Mouse (Mus musculus): ENCODE measurements at regions not wholly inside any gene's neighbourhood (a gene's known extent, or its start where the extent isn't known, plus 50 kb on each side); places are given as distances from the start of the nearest gene placed in this dataset.
"Not testable (repeated sequence)": the region's sequence is repeated elsewhere in the genome, so short reads cannot be mapped to it uniquely, and the experiment has no call there.

DNA sequence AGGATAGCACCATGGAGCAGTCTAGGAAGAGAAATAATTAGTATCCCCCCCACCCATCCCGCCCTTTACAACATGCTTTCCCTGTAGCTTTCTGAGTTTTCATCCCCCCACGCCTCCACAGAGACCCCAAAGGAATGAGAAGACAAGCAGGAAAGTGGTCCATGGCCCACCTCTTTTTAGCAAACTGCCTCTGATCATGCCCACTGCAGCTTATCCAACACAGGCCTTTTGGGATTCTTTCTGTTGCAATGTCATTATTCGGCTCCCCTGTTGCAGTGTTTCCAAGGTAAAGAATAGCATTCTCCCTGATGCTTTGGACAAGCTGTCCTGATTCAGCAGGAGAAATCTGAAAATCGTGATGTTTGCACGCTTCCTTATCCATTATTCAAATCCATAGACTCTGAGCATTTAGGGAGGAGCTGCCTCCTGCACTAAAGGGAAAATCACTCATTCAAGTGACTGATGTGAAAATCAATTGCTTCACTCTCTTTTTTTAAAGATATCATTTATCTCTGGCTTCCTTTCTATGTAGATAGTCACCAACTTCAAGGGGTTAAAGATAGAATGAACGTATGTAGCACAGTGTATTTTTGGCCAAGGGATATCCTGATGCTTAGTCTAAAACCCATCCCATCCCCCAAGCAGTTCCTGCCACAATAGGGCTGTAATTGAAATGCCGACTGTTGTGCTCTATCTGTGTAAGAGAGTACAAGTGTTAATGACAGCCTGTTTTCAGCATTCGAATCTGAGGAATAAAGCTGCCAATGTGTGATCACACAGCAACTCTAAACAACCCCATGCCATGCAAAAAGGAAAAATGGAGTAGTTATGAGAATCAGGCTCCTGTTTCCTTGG is 743.1 kb downstream of the Kcna4 start:
- no peak for DNase-seq

GRCm38 (mm10) chr2:108034882-108035281 is 744.4 kb downstream of the Kcna4 start:
- no peak for DNase-seq

GRCm38 (mm10) chr2:108042086-108042485 is 751.6 kb downstream of the Kcna4 start:
- no peak for DNase-seq

GRCm38 (mm10) chr2:108044885-108045284 is 754.4 kb downstream of the Kcna4 start:
- no peak for DNase-seq

DNA sequence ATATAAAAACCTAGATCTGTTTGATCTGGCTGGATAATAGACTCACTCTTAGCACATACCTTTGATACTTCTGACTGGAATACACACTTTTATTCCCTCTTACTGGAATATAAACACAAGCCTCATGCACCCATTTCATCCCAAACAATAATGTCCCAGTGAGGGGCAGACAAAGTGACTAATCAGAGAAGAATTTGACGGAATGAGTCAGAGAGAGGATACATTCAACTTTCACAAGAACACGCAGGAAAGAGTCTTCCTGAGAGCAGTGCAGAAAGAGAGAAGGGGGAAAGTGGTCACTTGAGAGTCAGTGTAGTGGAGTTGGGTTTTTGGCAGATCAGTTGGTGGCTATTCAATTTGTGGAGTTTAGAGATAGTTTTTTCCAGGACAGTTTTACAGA is 755.6 kb downstream of the Kcna4 start:
- no peak for DNase-seq

- DNase-seq, result not testable (repeated sequence)
These were observed 772.3 kb downstream of the Kcna4 start for GRCm38 (mm10) chr2:108062751-108063150.

GRCm38 (mm10) chr2:108083911-108084310 is 793.5 kb downstream of the Kcna4 start:
- no peak for DNase-seq

- no peak for DNase-seq
These were observed 799.8 kb downstream of the Kcna4 start for GRCm38 (mm10) chr2:108090266-108090665.

DNA sequence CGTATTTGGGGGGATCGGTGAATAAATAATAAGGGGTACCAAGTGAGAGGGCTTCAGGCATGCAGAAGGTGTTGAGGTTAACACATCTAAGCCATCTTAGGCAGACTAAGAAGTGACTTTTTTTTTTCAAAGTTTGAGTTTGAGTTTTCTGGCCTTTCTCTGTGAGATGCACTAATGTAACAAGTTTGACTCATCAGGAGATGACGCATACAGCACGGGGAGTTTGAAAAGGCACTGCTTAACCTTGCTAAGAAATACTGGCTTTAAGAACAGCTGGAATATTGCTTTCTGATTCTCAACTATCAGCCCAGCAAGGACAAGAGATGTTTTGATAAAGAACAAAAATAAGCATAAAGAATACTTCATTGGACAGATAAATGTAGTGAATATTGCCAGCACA is 806.6 kb downstream of the Kcna4 start:
- DNase-seq, result no peak

GRCm38 (mm10) chr2:108110140-108110539 is 819.7 kb downstream of the Kcna4 start:
- no peak for DNase-seq

DNA sequence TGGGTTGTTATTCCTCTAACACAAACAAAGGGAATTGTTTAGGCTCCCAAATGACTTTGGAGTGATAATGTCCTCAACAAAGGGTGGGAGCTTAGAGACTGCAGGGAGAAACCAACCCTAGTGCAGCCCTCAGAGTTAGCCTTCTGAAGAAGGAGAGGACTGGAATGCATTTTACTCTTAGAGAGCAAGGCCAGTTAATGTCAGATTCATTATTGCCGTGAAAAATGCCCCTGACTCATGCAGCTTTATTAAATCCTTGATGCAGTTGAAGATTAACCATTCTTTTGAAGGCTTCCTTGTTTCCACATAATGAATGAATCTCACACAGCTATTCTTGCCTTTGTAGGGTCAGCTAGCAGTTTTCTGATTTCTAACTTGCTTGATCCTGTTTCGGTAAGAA is 855.3 kb downstream of the Kcna4 start:
- no peak for DNase-seq

DNA sequence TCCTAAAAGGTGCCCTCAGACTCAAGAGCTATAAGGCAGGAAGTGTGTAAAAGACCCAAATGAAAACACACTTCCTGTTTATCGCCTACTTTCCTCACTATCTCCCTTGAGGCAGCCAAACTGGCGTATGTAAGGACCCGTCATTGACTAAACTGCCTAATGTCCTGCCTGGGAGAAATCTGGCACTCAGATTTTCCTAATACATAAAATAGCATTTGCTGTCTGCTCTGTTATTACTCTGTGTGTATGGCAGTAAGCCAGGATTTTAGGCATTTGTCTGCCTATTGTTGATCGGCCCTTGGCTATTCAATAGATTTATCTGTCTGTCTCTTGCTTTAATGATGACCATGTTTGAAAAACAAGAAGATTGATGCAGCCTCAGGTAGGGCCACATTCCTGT is 857.8 kb downstream of the Kcna4 start:
- DNase-seq, result no peak

DNA sequence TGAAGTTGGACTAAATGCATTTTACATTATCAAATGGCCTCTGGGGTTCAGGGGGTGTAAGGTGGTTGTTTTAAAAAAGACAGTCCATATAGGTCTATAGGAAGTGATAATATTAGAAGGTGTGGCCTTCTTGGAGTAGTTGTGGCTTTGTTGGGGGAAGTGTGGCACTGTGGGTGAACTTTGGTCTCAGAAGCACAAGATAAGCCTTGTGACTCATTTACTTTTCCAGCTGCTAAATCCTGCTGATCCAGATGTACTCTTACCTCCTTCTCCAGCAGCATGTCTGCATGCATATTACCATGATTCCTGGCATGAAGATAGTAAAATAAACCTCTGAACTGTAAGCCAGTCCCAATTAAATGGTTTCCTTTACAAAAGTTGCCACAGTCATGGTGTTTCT is 865.8 kb downstream of the Kcna4 start:
- DNase-seq, result no peak

DNA sequence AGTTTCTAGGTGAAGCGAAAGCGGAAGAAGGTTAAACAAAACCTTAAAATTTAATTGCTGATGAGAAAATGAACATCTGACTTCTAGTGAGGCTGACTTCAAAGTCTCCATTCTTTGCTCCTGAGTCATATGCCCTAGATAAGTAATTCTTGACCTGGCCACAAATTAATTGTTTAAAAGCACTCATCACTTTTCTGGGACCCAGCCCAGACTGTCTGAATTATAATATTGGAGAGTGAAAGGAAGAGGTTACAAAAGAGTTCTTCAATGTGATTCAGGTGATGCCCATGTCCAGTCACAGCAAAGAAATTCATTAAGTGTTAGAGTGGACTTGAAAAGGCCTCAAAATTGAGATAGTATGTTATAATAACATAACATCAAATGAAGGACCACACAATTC is 867.3 kb downstream of the Kcna4 start:
- no peak for DNase-seq

GRCm38 (mm10) chr2:108158311-108158710 is 867.9 kb downstream of the Kcna4 start:
- DNase-seq, result no peak

GRCm38 (mm10) chr2:108160865-108161264 is 870.4 kb downstream of the Kcna4 start:
- no peak for DNase-seq

GRCm38 (mm10) chr2:108165085-108165484 is 874.6 kb downstream of the Kcna4 start:
- DNase-seq, result no peak

Data from heart, postnatal 4 days (tissue).